Mouse (Mus musculus) midbrain, embryonic 13.5 days (tissue): ENCODE results near the gene Pip5k1b. TPM values are rescaled to one million over a fixed set of nuclear protein-coding genes. Genes with fewer than 3 reads are reported as not detected.
A peak's percentile ranks its signal among the peaks of the same experiment; 100 is the strongest.

Source experiments
- ATAC-seq: fragments of 200-750 bp; cut with Nextera tagmentation; 2 replicates; pipeline ENCODE4 v1.8.0; 2017; ENCODE audit warnings: mild to moderate bottlenecking, moderate TSS enrichment, moderate library complexity
- H3K27ac ChIP-seq: fragments of 300-500 bp; sonication (generic); 2 replicates; pipeline ENCODE4 v1.5.1; 2015; ENCODE audit warnings: inconsistent platforms, mild to moderate bottlenecking, moderate library complexity
- H3K27me3 ChIP-seq: fragments of 300-500 bp; sonication (generic); 2 replicates; pipeline ENCODE4 v1.6.1; 2015; ENCODE audit warnings: mild to moderate bottlenecking, inconsistent platforms
- H3K36me3 ChIP-seq: fragments of 300-500 bp; sonication (generic); 2 replicates; pipeline ENCODE4 v1.6.1; 2015; ENCODE audit warnings: mild to moderate bottlenecking, inconsistent platforms
- H3K4me1 ChIP-seq: fragments of 300-500 bp; sonication (generic); replicated peaks from 2 replicates; pipeline ENCODE4 v1.6.1; 2015; ENCODE audit warnings: inconsistent platforms
- H3K4me2 ChIP-seq: fragments of 300-500 bp; sonication (generic); replicated peaks from 2 replicates; pipeline ENCODE4 v1.6.1; 2015; ENCODE audit warnings: moderate library complexity, mild to moderate bottlenecking, inconsistent platforms
- H3K4me3 ChIP-seq: fragments of 300-500 bp; sonication (generic); replicated peaks from 2 replicates; pipeline ENCODE4 v1.5.1; 2015; ENCODE audit warnings: mild to moderate bottlenecking, inconsistent platforms
- H3K9ac ChIP-seq: fragments of 300-500 bp; sonication (generic); replicated peaks from 2 replicates; pipeline ENCODE4 v1.6.1; 2015; ENCODE audit warnings: mild to moderate bottlenecking, inconsistent platforms
- H3K9me3 ChIP-seq: fragments of 300-500 bp; sonication (generic); 2 replicates; pipeline ENCODE4 v1.6.1; 2016; ENCODE audit warnings: mild to moderate bottlenecking, inconsistent platforms
- WGBS: fragments of 180-500 bp; shearing (Covaris S2); methylation state at CpG from one replicate; pipeline ENCODE4 v1.1.7; 2015; 5-methylcytosine and 5-hydroxymethylcytosine counted together
- polyA plus RNA-seq: library from polyadenylated mRNA; unstranded; fragments of >200 nt; fragmentation: Nextera tagmentation; extraction: Ambion mirVana; gene quantifications from 2 replicates; pipeline ENCODE4 v1.2.1, GENCODE M21; 2015

Gene Pip5k1b
- polyA plus RNA-seq, 1 experiment from 2014 or later: 1.3 TPM

DNA sequence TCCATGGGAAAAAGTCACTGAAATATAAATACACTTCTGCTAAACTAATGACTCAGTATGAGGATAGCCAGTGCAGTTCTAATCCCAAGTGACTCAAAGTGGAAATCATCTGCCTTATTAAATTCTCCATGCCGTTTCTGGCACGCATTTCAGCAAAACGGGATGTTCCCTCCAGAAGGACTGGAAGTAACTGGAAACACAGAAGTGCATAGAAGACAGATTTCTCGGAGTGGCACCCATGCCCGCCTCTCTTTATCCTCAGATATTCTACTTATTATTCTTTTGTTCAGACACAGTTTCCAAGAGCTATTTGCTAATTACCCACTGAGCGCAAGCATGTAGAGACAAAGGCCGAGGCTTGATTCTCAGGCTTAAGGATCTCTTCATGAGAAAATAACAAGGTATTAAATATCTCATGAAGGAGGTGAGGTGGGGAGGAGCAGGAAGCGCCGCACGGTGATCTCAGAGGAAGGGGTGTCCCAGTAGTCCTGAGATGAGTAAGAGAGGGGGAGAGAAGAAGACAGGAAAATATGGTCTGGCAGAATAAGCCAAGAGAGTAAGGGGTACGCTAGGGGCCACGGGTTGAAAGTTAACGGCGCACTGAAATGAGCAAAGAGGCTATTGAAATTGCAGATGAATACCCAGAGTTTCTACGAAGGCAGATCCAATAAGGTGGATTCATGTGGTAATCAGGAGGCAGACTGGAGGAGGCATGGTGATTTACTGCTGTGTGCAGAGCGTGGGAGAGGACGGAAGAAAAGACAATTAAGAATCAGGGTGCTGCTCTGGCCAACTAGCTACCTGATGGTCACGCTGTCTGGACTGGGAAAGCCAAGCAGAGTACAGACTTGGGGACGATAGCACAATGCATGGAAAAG lies 183.7 kb downstream of the Pip5k1b start:
- Histone ChIP-seq H3K4me2 (peak overlapping the region; percentile 41), H3K9me3 (no peaks in the 10 kb centered on the region), H3K4me1 (peaks cover 18% of the 10 kb centered on the region), H3K36me3 (no peaks in the 10 kb centered on the region), H3K4me3 (peak overlapping the region; percentile 7; the same call in 1 of the 2 replicates), H3K27me3 (no peaks in the 10 kb centered on the region), H3K27ac (peak overlapping the region; percentile 41), H3K9ac (no peak overlapping the region)
- 29% methylated on average over 19 of the region's 19 CpGs for WGBS
- peak; percentile 66; the same call in 1 of the 2 replicates for ATAC-seq

DNA sequence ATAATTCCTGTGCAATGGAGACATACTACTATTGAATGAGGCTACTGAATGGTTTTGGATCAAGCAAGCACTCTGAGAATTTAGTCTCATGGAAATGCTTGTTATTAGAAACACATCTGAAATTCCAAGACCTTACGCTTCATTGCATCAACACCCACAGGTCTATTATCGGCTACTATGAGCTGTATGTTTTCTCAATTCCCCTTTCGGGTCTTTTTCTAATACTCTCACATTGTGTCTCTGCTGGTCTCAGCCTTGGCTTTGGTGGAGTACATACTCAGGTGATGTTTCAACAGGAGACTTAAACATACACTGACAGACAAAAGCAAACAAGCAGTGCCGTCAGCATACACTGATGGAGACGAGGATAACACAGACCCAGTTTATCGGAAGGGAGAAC lies 187.3 kb downstream of the Pip5k1b start:
- Histone ChIP-seq H3K4me3 (no peak overlapping the region), H3K4me2 (no peak overlapping the region), H3K27me3 (no peaks in the 10 kb centered on the region), H3K9ac (no peak overlapping the region), H3K27ac (no peak overlapping the region), H3K4me1 (peaks cover 15% of the 10 kb centered on the region), H3K9me3 (no peaks in the 10 kb centered on the region), H3K36me3 (no peaks in the 10 kb centered on the region)
- 90% methylated on average over 6 of the region's 6 CpGs for WGBS
- ATAC-seq: no peak

- Histone ChIP-seq H3K4me1 (peaks cover 12% of the 10 kb centered on the region), H3K4me2 (no peak overlapping the region), H3K9ac (no peak overlapping the region), H3K9me3 (no peaks in the 10 kb centered on the region), H3K36me3 (no peaks in the 10 kb centered on the region), H3K27ac (no peak overlapping the region), H3K4me3 (no peak overlapping the region), H3K27me3 (no peaks in the 10 kb centered on the region)
- WGBS: 85% methylated on average over 4 of the region's 4 CpGs
- no peak for ATAC-seq
Observed at GRCm38 (mm10) chr19:24367722-24368121, 187.9 kb downstream of the Pip5k1b start.

DNA sequence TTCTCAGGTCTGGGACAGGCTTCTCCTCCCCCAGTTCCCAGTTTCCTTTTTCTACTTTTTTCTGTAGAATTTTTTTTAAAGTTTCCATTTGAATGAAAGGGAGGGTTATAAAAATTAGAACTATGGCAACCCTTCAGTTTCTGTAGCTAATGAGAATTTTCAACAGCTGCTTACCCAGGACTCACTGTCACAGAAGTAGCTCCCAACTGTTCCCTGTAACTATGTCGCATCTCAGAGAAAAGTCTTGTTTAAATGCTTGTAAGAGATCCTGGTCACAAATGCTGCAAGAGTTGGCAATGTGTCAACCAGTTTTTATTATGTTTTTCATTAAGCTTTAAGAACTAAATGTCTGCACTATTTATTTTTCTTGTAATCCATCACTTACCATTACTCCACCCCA lies 188.9 kb downstream of the Pip5k1b start:
- Histone ChIP-seq H3K4me3 (no peak overlapping the region), H3K9me3 (no peaks in the 10 kb centered on the region), H3K4me2 (no peak overlapping the region), H3K36me3 (no peaks in the 10 kb centered on the region), H3K4me1 (peaks cover 2% of the 10 kb centered on the region), H3K27ac (no peak overlapping the region), H3K27me3 (no peaks in the 10 kb centered on the region), H3K9ac (no peak overlapping the region)
- 88% methylated on average over 1 of the region's 1 CpGs for WGBS
- ATAC-seq: no peak

- Histone ChIP-seq H3K4me3 (no peak overlapping the region), H3K4me2 (no peak overlapping the region), H3K27ac (no peak overlapping the region), H3K9me3 (no peaks in the 10 kb centered on the region), H3K4me1 (no peaks in the 10 kb centered on the region), H3K27me3 (no peaks in the 10 kb centered on the region), H3K36me3 (no peaks in the 10 kb centered on the region), H3K9ac (no peak overlapping the region)
- no peak for ATAC-seq
- 66% methylated on average over 8 of the region's 8 CpGs for WGBS
Observed at GRCm38 (mm10) chr19:24362626-24363321, 192.9 kb downstream of the Pip5k1b start.

- Histone ChIP-seq H3K4me1 (no peaks in the 10 kb centered on the region), H3K27ac (no peak overlapping the region), H3K27me3 (no peaks in the 10 kb centered on the region), H3K4me2 (no peak overlapping the region), H3K36me3 (no peaks in the 10 kb centered on the region), H3K9me3 (no peaks in the 10 kb centered on the region), H3K9ac (no peak overlapping the region), H3K4me3 (no peak overlapping the region)
- WGBS: 92% methylated on average over 9 of the region's 9 CpGs
- no peak for ATAC-seq
Observed at GRCm38 (mm10) chr19:24359270-24359669, 196.4 kb downstream of the Pip5k1b start.

DNA sequence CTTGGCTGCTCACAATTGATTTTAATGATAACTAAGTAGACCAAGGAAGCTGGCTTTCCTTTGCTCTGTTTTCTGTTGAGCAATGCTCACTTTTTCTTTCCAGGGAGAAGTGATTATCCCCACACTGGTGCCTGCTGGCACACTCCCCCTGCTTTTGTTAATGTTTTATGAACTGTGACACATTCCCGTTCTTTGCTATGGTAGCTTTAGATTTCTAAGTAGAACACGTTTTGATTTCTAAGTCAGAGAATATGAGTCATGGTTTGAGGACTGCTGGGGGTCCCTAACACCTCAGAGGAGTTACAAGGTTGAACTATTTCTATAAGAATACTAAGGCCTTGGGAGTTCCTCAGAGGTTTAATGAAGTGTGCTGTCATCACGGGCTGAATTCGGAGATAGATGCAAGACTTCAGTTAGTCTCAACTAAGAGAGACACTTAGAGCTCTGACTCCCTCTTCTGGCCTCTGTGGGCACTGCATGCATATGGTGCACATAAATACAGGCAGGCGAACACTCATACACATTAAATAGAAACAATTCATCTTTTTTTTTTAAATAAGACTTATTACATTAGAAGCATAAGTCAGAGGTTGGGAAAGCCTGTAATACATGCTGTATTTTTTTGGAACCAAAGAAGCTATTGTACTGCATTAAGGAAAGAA lies 203.2 kb downstream of the Pip5k1b start:
- Histone ChIP-seq H3K4me2 (no peak overlapping the region), H3K9ac (no peak overlapping the region), H3K4me1 (no peaks in the 10 kb centered on the region), H3K4me3 (no peak overlapping the region), H3K36me3 (no peaks in the 10 kb centered on the region), H3K27me3 (no peaks in the 10 kb centered on the region), H3K9me3 (0 out of 2 replicates have a peak, but pooled peaks cover 7% of the 10 kb centered on the region), H3K27ac (no peak overlapping the region)
- ATAC-seq: no peak
- WGBS: 64% methylated on average over 5 of the region's 5 CpGs

GRCm38 (mm10) chr19:24344501-24344900 lies 211.2 kb downstream of the Pip5k1b start:
- no peak overlapping the region for H3K9ac ChIP-seq
- H3K4me1 ChIP-seq: no peaks in the 10 kb centered on the region
- no peaks in the 10 kb centered on the region for H3K9me3 ChIP-seq
- WGBS: 93% methylated on average over 8 of the region's 8 CpGs
- no peaks in the 10 kb centered on the region for H3K27me3 ChIP-seq
- no peak overlapping the region for H3K27ac ChIP-seq
- H3K36me3 ChIP-seq: no peaks in the 10 kb centered on the region
- ATAC-seq: no peak
- no peak overlapping the region for H3K4me3 ChIP-seq
- no peak overlapping the region for H3K4me2 ChIP-seq

- Histone ChIP-seq H3K9ac (no peak overlapping the region), H3K36me3 (no peaks in the 10 kb centered on the region), H3K4me1 (no peaks in the 10 kb centered on the region), H3K4me3 (no peak overlapping the region), H3K27ac (no peak overlapping the region), H3K4me2 (no peak overlapping the region), H3K27me3 (no peaks in the 10 kb centered on the region), H3K9me3 (no peaks in the 10 kb centered on the region)
- WGBS: 87% methylated on average over 5 of the region's 5 CpGs
- ATAC-seq: no peak
Observed at GRCm38 (mm10) chr19:24342786-24343185, 212.9 kb downstream of the Pip5k1b start.

- no peaks in the 10 kb centered on the region for H3K36me3 ChIP-seq
- no peaks in the 10 kb centered on the region for H3K27me3 ChIP-seq
- no peak overlapping the region for H3K27ac ChIP-seq
- no peak overlapping the region for H3K9ac ChIP-seq
- 72% methylated on average over 12 of the region's 12 CpGs for WGBS
- no peaks in the 10 kb centered on the region for H3K4me1 ChIP-seq
- H3K4me3 ChIP-seq: no peak overlapping the region
- no peak for ATAC-seq
- no peak overlapping the region for H3K4me2 ChIP-seq
- no peaks in the 10 kb centered on the region for H3K9me3 ChIP-seq
Observed at GRCm38 (mm10) chr19:24336370-24337076, 219.1 kb downstream of the Pip5k1b start.

- Histone ChIP-seq H3K9me3 (no peaks in the 10 kb centered on the region), H3K4me1 (no peaks in the 10 kb centered on the region), H3K4me3 (no peak overlapping the region), H3K9ac (no peak overlapping the region), H3K4me2 (no peak overlapping the region), H3K36me3 (no peaks in the 10 kb centered on the region), H3K27ac (no peak overlapping the region), H3K27me3 (no peaks in the 10 kb centered on the region)
- ATAC-seq: no peak
- 58% methylated on average over 4 of the region's 4 CpGs for WGBS
Observed at GRCm38 (mm10) chr19:24335611-24336343, 219.9 kb downstream of the Pip5k1b start.
